Mouse (Mus musculus): ENCODE measurements around the gene Gm4952.
"Not testable (repeated sequence)": the region's sequence is repeated elsewhere in the genome, so short reads cannot be mapped to it uniquely, and the experiment has no call there.

Gm4952 gene

GRCm38 (mm10) chr19:12600684-12601480 is 1.1 kb downstream of the Gm4952 start:
- DNase-seq (ENCODE audit: low spot score), result no peak

- no peak for DNase-seq (ENCODE audit: low spot score)
Measured at GRCm38 (mm10) chr19:12608336-12608735, 8.6 kb downstream of the Gm4952 start.

- no peak for DNase-seq (ENCODE audit: low spot score)
Measured at GRCm38 (mm10) chr19:12613646-12614045, 13.9 kb downstream of the Gm4952 start.

GRCm38 (mm10) chr19:12633176-12633575 is 33.4 kb downstream of the Gm4952 start, which contains the start of gene Glyat:
Glyat (plus strand) TSS chr19:12633308.
- no peak for DNase-seq (ENCODE audit: low spot score)

- no peak for DNase-seq (ENCODE audit: low spot score)
Measured at GRCm38 (mm10) chr19:12634259-12634658, 34.5 kb downstream of the Gm4952 start.

- DNase-seq (ENCODE audit: low spot score), result no peak
Measured at GRCm38 (mm10) chr19:12634963-12635362, 35.2 kb downstream of the Gm4952 start.

GRCm38 (mm10) chr19:12636863-12637262 is 37.1 kb downstream of the Gm4952 start:
- no peak for DNase-seq (ENCODE audit: low spot score)

GRCm38 (mm10) chr19:12638049-12638448 is 38.3 kb downstream of the Gm4952 start:
- no peak for DNase-seq (ENCODE audit: low spot score)

- no peak for DNase-seq (ENCODE audit: low spot score)
Measured at GRCm38 (mm10) chr19:12649511-12649910, 49.7 kb downstream of the Gm4952 start.

- DNase-seq (ENCODE audit: low spot score), result no peak
Measured at GRCm38 (mm10) chr19:12666156-12666555, 66.4 kb downstream of the Gm4952 start.

- DNase-seq (ENCODE audit: low spot score), result not testable (repeated sequence)
Measured at GRCm38 (mm10) chr19:12668601-12669000, 68.8 kb downstream of the Gm4952 start.

- DNase-seq (ENCODE audit: low spot score), result no peak
Measured at GRCm38 (mm10) chr19:12670139-12670538, 70.4 kb downstream of the Gm4952 start, which contains the start of gene Olfr1442. Olfr1442 (plus strand) TSS chr19:12670439.

GRCm38 (mm10) chr19:12671051-12671450 is 71.3 kb downstream of the Gm4952 start:
- DNase-seq (ENCODE audit: low spot score), result no peak

- DNase-seq (ENCODE audit: low spot score), result no peak
Measured at GRCm38 (mm10) chr19:12677812-12678211, 78.0 kb downstream of the Gm4952 start, which contains the start of gene Olfr1443. Olfr1443 (plus strand) TSS chr19:12678112.
